Mouse (Mus musculus) left cerebral cortex, postnatal 25 days (tissue): ENCODE results near the gene Nol4l. TPM values are rescaled to one million over a fixed set of nuclear protein-coding genes. Genes with fewer than 3 reads are reported as not detected.

Experiments used
- DNase-seq, 2 experiments: peaks; one replicate each; pipeline ENCODE4 v3.0.0; 2022; ENCODE audit warnings: low spot score in 2 of 2, mixed read lengths in 1 of 2
- intact Hi-C: fragments of 180-260 bp; cut with DNase I; formaldehyde crosslinking; loops from one replicate; pipeline ENCODE4 v1.15.1; 2025
- total RNA-seq, 2 experiments: library from RNA; stranded (reverse); gene quantifications; 2 replicates each; pipeline ENCODE4 v1.2.3; 2021

Nol4l gene
- total RNA-seq, 2 experiments from 2014 or later = 45.0 to 48.4 TPM

GRCm38 (mm10) chr2:153544771-153545170 lies 15.0 kb upstream of the Nol4l start:
- no peak for DNase-seq

DNA sequence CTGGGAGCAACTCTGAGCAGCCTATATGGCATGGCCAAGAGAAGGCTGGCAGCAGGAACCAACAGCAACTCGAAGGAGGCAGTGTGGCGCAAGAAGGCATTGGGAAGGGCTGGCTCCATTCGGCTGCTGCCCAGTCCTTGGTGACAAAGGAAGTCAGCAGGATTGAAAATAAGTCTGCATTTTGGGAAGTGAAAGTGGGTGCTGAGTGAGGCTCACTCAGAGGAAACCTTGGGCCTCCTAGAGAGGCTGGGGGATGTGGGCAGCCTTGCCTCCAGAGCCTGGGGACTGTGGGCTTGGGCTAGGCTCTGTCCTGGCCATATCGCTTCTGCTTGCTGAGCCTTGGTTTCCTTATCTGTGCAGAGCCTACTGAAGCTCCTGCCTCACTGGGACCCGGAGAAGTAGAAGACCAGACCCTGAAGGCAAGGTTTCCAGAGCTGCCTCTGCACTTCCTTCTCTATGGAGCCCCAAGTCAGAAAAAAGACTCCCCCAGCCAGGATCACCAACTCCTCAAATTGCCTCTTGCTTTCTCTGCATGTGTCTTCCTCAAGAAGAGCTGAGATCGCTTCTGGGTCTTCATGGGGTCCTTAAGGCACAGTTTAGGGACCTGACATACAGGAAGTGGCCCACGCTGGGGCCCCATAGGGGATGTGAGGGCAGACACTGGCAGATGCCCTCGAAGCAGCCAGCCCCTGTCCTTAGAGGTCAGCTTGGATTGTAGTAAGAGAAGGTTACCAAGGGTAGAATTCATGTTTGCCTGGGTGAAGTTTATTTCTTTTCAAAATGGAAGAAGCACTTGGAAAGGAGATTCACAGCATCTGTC lies 14.3 kb upstream of the Nol4l start:
- no peak for DNase-seq
- intact Hi-C loops = no loop called here

More at GRCm38 (mm10) chr2:153544771-153545170, 15.0 kb upstream of the Nol4l start:
- intact Hi-C loops = no loop called here

- intact Hi-C loops = no loop called here
- DNase-seq = no peak
These were observed 13.3 kb upstream of the Nol4l start for GRCm38 (mm10) chr2:153542936-153543668.

DNA sequence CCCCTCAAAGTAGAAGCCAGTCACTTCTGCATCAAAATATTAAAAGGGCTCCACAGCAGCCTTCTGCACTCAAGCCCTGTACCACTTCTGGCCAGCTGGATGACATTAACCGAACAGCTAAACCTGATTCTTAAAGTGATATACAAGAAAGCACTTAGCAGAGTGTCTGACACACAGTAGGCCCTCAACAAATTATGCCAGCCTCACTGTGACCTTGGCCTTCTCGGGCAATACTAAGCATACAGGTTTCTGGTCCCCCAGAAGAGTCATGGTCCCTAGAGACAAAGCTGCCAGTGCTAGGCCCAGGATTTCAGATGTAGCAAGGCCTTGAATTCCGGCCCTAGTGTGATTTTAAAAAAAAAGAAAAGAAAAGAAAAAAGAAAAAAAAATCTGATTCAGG lies 9.1 kb upstream of the Nol4l start:
- intact Hi-C loops = no loop called here
- no peak for DNase-seq

- no peak for DNase-seq
- intact Hi-C loops = no loop called here
These were observed 4.2 kb upstream of the Nol4l start for GRCm38 (mm10) chr2:153533981-153534380.

DNA sequence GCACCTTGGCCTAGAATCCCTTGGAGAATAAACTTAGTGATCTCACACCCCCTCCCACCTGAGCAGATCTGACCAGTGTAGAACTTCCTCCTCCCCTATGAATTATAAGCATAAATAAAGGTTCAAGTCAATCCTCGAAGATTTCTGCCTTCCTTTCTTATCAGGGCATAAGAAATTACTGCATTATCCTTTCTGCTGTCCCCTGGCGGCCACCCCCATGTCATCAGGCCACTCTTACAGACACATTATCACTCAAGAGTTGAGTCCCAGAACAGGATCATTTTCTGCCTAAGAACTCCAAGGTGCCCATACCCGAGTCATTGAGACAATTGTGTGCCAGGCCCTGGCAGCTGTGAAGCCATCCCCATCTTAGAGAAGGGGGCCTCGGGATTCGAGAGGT lies 1.2 kb upstream of the Nol4l start:
- intact Hi-C loops = no loop called here
- DNase-seq = no peak

DNA sequence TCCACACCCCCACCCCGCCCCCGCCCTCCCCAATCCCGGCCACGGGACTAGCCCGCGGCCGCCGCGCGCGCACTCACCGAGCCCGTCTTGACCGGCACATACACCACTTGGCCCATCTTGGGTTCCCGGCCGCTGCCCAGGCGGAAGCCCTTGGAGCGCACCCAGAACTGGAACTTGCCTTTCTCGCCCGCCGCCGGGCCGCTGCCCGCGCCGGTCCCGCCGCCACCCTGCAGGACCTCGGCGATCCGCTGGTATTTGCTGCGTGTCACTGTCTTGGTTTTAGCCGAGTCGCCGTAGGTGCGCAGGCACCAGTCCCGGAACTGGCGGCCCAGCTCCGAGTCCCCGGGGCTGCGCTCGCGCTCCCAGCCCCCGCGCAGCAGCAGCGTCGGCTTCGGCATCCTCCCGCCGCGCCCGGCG lies 398 bp downstream of the Nol4l start:
- intact Hi-C loops = loop anchor here (2.0 kb wide), 1 partner anchor 37 kb away; the partner anchor contains the start of gene 4930404H24Rik
- DNase-seq = peak; percentile 26 to 58

DNA sequence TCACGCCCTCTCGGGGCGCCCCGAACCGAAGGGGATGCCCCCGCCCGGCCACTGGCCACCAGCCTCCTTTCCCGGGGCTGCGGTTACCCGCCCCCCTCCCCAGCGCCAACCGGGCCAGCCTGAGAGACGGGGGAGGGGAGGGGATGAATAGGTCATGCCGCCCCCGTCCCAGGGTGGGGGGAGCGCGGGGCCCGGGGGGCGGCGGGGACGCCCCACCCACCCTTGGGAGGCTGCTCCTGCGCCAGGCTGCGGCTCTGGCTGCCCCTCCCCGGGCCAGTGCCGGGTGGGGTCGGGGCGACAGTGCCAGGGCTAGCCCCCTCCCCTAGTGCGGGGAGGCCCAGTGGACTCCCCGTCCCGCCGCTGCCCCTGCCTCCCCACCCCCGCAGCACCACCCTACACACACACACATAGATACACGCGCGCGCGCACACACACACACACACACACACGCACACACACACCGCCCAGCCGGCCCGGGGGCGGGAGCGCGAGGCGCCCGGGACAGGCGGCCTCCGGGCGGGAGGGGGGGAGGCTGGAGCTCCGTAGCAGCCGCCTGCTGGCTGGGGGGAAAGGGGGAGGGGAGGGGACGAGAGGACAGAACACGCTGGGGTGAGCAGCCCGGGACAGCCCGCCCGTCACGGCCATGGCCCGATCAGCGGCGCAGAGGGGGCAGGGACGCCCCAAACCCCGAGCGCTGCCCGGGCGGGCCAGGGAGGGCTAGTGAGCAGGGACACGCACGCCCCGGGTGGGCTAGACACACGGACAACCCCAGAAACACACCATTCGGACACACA lies 1.0 kb downstream of the Nol4l start:
- intact Hi-C loops = loop anchor here (2.0 kb wide), 1 partner anchor 36 kb away; the partner anchor contains the start of gene 4930404H24Rik
- DNase-seq = peak; percentile 42 to 48

DNA sequence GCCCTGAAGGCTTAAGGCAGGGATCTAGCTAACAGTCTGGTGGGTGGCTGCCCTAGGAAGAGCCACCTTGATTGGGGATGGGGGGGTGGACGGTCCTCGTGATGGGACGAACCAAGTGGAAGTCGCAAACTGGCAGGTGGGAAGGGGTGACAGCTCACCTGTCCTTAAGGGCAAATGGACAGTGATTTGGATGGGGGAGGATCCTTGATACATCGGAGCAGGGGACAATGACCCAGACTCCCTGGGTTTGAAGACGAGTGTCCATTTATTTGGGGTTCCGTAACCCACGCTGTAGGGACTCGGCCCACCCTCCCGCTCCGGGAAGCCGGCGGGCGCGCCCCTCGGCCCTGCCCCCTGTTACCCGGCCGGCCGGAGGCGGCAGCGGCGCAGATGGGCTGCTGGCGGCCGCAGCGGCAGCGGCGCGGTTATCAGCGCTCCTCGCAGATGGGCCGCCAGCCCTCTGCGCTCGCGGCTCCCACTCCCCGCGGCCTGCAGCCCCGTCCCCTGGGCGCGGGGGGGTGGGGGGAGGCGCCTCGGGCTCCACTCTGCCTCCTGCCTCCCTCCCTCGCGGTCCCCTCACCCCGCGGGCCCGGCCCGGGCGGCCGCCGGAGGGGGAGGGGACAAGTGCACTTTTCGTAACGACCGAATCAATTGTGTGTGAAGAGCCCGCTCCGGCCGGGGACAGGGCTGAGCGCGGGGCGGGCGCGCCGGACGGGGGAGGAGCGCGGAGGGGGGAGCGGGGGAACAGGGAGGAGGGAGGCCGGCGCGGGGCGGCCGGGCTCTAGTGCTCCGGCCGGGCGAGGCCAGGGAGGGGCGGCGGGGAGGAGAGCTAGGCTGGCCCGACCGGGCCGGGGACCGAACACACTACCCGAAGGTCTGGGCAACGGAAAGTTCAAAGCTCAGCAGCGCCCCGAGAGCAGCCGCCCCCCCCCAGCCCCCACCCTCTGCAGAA lies 1.9 kb downstream of the Nol4l start:
- intact Hi-C loops = loop anchor here (2.0 kb wide), 2 partner anchors 19 to 35 kb away; partner anchors contain the start of gene 4930404H24Rik
- no peak for DNase-seq

- DNase-seq = no peak
- intact Hi-C loops = loop anchor here (2.0 kb wide), 1 partner anchor 18 kb away; no protein-coding TSS in a partner anchor
These were observed 2.8 kb downstream of the Nol4l start for GRCm38 (mm10) chr2:153526850-153527530.

GRCm38 (mm10) chr2:153525906-153526311 lies 3.9 kb downstream of the Nol4l start:
- intact Hi-C loops = loop anchor here (2.0 kb wide), 1 partner anchor 17 kb away; no protein-coding TSS in a partner anchor

DNA sequence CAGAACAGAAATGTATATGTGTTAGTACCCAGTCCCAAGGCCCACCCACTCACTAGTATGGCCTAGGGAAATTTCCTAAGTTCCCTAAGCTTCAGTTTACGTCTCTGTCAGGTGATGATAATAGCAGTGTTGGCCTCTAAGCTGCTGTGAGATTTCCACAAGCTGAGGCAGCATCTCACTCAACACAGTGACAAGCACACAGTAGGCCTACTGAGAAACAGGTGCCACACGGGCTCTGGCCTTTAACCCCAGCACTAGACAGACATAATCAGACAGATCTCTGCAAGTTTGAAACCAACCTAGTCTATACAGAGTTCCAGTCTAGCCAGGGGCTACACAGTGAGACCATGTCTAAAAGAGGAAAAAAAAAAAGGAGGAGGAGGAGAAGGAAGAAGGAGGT lies 5.0 kb downstream of the Nol4l start:
- intact Hi-C loops = no loop called here
- no peak for DNase-seq

More at GRCm38 (mm10) chr2:153525906-153526311, 3.9 kb downstream of the Nol4l start:
- no peak for DNase-seq

- DNase-seq = no peak
- intact Hi-C loops = no loop called here
These were observed 6.1 kb downstream of the Nol4l start for GRCm38 (mm10) chr2:153523656-153524055.

DNA sequence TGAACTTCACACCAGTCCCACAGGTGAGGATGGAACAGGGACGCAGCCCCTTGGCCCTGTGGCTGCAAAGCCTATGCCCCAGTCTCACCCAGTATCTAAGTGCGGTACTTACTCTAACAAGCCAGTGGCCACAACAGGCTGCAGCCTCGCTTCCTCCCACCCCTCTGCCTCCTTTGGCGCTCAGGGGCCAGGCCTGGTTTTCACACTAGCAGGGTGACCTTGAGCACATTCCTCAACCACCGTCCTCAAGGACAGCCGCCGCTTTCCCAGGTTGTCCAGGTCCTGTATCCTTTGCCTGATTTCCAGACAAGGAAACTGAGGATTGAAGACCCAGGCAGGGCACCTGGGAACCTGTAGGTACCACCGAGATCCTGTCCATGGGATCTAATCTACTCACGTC lies 6.6 kb downstream of the Nol4l start:
- DNase-seq = no peak
- intact Hi-C loops = no loop called here

- no peak for DNase-seq
- intact Hi-C loops = no loop called here
These were observed 7.5 kb downstream of the Nol4l start for GRCm38 (mm10) chr2:153522270-153522669.

DNA sequence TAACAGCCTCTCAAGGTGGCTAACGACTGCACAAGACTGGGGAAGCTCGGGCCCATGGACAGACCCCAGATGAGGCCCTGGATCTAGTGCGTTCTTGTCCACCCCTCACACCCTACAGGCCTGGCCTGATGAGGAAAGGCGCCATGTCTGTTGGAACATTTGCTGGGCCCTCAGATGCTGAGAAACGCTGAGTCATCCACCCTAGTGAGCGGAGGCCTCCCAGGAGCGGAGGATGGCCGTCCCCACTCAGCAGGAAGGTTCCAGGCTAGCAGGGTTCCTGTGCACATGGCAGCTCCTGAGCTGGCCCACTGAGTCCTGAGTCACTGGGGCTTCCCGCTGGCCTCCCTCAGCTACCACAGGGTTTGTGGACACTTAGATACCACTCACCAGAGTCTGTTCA lies 9.7 kb downstream of the Nol4l start:
- peak in 1 of 2 experiments; percentile 42 for DNase-seq
- intact Hi-C loops = no loop called here

DNA sequence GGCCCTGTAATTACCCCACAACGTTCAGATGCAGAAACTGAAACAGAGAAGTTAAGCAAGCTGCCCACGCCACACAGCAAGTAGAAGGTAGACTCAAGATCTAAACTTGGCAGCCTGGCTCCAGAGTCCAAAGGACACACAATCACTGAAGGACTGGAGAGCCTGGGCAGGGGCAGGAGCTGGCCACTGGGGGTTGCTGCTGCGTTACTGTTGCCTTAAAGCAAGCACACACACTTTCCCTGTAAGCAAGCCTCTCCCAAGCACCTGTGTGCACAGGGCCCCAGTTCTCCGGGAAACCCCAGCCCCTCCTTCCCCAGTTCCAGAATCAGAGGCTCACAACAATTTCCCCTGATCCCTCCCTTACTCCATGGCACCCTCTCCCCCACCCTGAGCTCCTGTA lies 12.8 kb downstream of the Nol4l start:
- DNase-seq = no peak
- intact Hi-C loops = no loop called here

- intact Hi-C loops = no loop called here
- no peak for DNase-seq
These were observed 14.2 kb downstream of the Nol4l start for GRCm38 (mm10) chr2:153515582-153515981.
